Mouse (Mus musculus): Measurements from ENCODE around the gene Anp32e.
"Not testable (repeated sequence)": the region's sequence is repeated elsewhere in the genome, so short reads cannot be mapped to it uniquely, and the experiment has no call there.

Anp32e gene

DNA sequence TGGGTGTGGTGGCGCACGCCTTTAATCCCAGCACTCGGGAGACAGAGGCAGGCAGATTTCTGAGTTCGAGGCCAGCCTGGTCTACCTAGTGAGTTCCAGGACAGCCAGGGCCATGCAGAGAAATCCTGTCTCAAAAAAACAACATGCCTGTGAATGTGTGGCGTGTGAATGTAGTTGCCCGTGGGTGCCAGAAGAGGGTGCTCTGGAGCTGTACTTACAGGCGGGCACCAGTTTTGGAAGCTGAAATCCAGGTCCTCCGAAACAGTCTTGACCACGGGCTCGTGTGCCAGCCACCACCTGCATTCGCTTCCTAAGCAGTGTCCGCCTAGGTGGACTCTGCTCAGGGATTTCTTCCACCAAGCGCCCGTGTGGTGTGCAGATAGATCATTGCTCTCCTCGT lies 9.8 kb downstream of the Anp32e start:
- in situ Hi-C loops (cut with MseI, MboI): no loop called here

DNA sequence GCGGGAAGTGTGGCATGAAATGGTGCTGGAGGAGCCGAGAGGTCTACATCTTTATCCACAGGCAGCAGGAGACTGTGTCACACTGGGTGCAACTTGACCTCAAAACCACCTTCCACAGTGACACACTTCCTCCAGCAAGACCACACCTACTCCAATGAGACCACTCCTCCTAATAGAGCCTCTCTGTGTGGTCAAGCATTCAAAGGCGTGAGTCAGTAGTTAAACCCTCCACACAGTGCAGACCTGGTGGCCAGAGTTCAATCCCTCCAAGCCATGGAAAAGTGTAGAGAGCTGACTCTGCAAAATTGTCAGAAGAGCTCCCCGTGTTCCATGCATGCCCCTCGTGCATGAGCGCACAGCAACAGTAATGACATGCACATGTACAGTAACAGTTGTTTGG lies 13.7 kb downstream of the Anp32e start:
- in situ Hi-C loops (cut with MseI, MboI): no loop called here

DNA sequence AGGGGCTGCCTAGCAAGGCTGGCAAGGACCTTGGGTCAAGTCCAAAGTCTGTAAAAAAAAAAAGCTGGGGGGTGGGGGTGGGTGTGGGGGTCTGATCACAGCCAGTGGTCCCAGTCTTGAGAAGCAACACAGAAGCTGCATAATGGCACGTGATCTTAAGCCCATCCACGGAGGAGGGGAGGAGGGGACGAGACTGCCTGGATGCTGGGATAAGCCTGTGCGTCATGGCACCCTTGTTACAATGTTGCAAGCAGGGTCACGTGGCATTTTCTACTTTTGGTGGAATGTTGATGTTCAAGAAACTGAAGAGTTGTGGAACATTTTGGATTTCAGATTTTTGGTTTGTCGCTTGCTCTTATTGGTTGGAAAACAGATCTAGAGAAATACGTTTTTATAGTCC lies 14.2 kb downstream of the Anp32e start:
- in situ Hi-C loops (cut with MseI, MboI): no loop called here

DNA sequence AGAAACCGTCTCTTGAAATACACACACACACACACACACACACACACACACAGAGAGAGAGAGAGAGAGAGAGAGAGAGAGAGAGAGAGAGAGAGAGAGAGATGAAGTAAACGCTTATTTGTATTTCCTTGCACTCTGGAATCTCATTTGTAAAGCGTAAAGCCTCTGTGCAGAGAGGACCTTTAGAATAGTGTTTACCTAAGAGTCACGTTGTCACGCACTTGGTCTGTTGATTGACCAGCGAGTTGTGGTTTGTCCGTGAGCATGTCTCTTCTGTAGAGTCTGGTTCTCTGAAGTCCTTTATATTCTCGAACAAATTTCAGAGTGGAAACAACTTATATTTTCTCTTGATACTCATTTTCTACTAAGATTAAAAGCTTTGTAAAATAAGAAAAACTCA lies 15.7 kb downstream of the Anp32e start:
- in situ Hi-C loops (cut with MseI, MboI): no loop called here

DNA sequence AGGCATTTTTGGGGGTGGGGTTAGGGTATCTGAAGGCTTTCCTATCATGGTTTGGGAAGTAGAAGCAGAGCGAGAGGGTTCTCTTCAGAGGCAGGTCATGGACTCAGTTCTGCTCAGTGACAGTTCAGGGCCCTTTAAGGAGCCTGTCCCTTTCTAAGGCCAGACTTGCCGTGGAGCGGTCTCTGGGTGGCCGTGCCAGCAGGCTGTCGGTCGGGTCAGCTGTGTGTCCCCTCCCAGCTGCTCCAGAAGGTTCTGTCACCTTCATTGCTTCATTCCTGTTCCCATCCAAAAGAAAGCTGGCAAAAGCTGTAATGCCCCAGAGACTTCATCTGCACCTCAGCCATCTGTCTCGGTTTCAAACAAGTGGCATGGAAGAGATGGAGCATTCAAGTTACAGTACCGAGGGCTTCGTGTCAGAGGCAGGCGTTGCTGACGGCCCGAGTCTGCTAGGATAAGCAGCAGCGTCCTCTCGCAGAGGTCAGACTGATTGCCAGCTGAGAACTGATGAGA lies 16.7 kb downstream of the Anp32e start:
- in situ Hi-C loops (cut with MseI, MboI): no loop called here

DNA sequence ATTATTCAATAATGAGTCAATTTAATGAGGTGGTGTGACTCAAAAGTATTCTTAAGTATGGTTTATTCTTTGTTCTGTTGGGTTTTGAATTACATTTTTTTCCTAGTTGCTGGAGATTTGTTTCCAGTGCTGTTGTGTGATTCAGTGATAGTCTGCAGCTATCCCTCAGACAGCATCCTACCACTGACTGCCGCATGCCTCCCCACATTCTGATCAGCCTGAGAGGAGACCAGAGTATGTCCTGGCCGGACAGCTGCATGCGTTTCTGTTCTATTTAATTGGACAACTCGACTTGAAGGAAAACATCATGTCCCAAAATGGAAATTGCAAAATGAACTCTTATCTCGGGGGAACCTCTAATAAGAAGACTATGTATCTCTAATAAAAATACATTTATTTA lies 19.3 kb downstream of the Anp32e start:
- in situ Hi-C loops (cut with MseI, MboI): no loop called here

DNA sequence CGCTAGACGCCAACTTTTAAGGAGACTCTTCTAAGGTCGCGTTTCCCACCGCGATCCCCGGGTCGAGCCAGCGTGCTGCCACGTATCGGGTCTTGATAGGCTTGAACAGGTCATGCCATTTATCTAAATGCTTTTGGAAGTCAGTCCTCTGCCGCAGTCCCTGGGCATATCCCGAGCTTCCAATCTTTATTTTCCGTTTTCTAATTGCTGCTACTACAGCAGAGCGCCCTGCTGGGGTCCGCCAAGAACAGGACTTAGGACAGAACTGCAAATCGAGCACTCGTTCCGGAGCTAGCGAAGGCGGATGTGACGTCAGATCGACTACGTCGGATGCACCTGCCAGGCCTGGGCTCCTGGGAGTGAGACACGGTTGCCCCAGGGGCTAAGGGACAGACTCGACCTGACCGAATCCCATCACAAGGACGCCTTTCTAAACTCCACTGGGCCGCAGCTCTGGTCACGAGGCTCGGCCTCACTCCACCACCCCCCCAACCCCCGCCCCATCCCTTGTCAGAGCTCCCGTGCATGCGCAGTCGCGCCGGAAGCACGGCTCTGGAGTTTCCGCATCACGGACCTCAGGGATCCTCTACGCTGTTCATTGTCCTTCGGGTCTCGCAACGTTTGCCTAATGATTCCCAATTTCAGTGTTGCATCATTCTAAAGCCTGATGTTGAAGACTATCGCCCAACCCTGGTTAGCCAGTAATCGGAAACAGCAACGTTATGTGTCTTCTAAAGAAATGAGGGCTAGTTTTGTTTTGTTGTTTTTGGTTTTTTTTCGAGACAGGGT lies 21.9 kb downstream of the Anp32e start:
- in situ Hi-C loops (cut with MseI, MboI): no loop called here

DNA sequence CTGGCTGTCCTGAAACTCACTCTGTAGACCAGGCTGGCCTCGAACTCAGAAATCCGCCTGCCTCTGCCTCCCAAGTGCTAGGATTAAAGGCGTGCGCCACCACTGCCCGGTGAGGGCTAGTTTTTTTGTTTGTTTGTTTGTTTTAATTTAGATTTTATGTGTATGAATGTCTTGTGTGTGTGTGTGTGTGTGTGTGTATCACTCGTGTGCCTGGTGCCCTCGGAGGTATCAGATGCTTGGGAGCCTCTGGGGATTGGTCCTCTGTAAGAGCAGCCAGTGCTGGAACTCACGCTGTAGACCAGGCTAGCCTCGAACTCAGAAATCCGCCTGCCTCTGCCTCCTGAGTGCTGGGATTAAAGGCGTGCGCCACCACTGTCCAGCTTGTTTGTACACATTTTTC lies 22.5 kb downstream of the Anp32e start:
- in situ Hi-C loops (cut with MseI, MboI): not testable (repeated sequence)

DNA sequence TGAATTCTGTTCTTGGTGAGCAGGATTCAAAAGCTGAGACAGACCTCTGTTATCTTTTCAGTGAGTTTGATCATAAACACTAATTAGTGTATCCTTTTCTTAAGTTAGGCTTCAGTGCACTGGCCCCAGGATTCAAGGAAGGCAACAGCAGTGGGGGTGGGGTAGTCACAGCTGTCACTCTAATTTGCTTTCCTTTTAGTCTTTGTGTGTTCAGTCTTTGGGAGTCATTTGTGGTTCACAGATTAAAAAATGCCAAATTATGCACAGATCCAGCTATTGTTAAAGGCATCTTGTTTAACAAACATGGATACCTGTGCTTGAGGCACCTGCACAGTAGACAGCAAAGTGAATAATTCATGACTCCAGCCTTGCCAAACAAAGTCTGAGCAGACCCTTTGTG lies 24.0 kb downstream of the Anp32e start:
- in situ Hi-C loops (cut with MseI, MboI): no loop called here

DNA sequence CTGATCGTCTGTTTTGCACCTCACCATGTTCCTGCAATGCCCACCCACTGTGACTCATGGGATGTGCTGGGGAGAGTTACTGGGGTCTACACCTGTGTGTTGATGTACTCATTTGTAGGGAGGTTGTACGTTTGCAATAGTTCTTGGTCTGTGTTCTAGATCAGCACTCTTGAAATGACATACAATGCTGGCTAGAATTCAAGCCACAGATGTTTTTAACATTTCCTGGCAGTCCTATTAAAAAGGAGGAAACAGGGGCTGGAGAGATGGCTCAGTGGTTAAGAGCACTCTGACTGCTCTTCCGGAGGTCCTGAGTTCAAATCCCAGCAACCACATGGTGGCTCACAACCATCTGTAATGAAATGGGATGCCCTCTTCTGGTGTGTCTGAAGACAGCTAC lies 24.5 kb downstream of the Anp32e start:
- in situ Hi-C loops (cut with MseI, MboI): no loop called here

DNA sequence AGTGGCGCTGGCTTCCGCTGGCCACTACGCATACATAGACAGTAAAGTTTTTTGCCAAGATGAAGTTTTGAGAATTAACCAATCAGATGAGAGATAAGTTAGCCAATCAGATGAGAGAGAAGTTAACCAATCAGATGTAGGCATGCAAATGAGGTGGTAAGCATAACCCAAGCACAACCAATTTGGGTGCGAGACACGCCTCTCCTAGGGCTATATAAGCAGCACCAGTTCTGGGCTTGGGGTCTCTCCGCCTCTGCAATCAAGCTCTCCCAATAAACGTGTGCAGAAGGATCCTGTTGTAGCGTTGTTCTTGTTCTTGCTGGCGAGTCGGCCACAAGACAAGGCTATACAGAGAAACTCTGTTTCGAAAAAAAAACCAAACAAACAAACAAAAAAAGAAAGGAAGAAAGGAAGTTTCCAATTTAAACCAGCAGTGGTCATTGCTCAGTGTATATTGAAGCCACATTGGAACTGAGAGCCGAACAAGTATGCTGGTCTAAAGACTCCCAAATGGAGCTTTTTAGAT lies 25.7 kb downstream of the Anp32e start:
- in situ Hi-C loops (cut with MseI, MboI): not testable (repeated sequence)

DNA sequence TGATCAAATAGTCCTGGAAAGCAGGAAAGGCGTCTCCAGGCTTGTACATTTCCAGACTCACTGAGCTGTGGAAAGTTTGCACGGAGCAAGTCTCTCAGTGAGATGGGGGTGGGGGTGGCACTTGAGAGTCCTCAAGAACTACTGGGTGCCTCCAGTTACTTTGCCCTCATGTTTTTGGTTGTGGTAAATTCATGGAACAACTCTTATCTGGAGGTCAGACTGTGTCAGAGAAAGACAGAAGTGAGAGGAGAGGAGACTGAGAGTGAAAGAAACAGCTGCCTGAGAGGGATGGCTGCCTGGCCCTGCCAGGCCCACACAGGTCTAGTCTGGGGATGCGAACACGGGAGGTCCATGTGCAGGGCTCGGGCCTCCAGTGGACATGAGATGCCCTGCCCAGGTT lies 26.3 kb downstream of the Anp32e start:
- in situ Hi-C loops (cut with MseI, MboI): no loop called here

DNA sequence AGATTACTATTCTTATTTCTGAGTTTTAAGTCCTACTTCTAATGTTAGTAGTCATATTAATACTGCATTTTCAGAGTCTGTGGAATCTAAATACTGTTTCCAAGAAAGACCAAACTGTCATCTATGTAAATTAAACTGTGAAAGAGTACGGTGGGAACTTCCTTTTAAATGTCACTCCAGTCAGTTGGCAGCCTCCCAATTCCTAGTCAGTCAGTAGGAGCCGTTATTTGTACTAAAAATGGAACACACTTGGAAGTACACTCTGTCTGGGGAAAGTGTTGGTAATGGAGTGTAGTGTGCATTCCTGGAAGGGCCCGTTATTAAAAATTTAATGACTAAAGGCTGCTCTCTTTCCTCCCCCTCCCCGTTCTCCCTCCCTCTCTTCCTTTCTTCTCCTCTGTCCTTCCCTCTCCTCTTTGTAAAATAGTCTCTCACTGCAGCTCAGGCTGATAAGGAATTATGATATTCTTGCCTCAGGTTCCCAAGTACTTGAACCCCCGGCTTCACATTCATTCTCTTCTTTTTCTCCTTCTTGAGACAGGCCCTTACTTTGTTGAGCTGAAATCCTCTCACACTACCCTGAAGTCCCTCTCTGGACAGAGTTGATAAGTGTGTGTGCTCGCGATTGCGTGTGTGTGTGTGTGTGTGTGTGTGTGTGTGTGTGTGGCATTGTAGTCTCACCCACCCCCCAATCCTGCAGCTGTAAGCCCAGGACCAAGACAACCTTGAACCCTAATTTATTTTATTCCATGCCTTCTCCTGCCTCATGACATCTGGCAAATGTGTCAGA lies 28.5 kb downstream of the Anp32e start:
- in situ Hi-C loops (cut with MseI, MboI): no loop called here

DNA sequence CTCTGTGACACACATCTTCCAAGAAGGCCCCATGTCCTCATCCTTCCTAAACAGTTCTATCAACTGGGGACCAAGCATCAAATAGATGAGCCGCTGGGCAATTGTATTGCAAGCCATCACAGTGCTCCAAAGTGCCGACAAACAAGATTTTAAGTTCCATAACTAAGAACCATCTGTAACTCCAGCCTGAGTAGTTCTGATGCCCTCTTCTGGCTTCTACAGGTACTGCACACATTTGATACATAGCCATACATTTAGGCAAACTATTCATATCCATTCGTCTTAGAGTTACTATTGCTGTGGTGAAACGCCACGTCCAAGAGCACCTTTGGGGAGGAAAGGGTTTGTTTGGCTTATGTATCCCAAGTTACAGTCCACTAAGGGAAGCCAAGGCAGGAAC lies 30.0 kb downstream of the Anp32e start:
- in situ Hi-C loops (cut with MseI, MboI): no loop called here

DNA sequence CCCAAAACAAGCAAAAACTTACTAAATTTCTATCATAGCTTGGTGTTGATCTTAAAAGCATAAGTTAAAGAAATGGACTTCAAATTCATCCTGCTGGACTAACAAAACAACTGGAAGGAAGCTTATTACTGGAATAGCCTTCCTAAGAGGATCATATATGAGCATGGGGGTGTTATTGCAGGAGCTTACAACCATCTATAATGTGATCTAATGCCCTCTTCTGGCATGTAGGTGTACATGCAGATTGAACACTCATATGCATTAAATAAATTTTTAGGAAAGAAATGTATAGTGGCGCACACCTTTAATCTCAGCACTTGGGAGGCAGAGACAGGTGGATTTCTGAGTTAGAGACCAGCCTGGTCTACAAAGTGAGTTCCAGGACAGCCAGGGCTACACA lies 30.8 kb downstream of the Anp32e start:
- in situ Hi-C loops (cut with MseI, MboI): loop anchor here in 1 of 2 experiments (5.0 kb wide), 1 partner anchor 92 kb away; no protein-coding TSS in a partner anchor

DNA sequence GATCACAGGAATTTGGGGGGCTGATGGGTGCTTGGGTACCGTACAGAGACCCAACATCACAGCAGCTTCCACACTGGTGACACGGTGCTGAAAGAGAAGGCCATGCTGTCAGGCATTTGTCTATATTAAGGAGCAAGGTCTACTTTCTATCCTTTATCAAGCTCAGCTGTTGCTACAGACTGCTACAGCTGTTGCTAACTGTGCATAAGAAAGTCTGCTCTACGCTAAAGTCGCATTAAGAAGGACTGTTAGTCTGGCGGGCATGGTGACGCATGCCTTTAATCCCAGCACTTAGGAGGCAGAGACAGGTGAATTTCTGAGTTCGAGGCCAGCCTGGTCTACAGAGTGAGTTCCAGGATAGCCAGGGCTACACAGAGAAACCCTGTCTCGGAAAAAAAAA lies 33.1 kb downstream of the Anp32e start:
- in situ Hi-C loops (cut with MseI, MboI): loop anchor here in 1 of 2 experiments (5.0 kb wide), 1 partner anchor 90 kb away; no protein-coding TSS in a partner anchor

DNA sequence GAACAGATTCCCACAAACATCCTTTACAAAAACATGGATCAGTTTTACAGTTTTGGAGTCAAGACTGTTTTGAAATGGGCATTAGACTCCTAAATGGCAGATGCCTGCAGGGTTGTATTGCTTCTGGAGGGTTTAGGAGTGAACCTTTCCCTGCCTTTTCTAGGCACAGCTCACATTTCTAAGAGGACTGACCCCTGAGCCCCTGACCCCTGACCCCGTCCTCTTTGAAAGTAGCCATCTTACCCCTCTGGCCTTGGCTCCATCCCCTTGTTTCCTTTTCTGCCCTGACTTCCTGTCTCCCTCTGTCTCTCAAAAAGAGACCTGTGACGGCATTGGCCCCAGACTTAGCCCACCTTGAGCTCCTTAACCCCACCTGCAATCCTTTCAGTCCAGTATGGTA lies 34.2 kb downstream of the Anp32e start:
- in situ Hi-C loops (cut with MseI, MboI): loop anchor here in 1 of 2 experiments (5.0 kb wide), 1 partner anchor 89 kb away; no protein-coding TSS in a partner anchor

DNA sequence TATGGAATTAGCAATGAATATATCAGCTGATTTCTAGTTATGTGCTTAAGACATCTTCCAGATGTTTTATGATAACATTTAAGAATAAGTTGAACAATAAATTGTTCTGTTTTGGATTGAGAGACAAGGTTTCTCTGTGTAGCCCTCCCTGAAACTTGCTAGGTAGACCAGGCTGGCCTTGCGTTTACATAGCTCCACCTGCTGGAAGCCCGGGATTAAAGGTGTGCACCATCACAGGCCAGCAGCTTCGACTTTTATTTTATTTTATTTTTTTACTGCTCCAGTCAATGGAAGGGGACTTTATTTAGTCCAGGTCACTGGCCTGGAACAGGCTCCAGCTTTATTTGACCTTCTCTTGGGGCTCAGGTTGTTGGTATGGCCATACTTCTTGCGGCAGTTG lies 34.6 kb downstream of the Anp32e start:
- in situ Hi-C loops (cut with MseI, MboI): loop anchor here in 1 of 2 experiments (5.0 kb wide), 1 partner anchor 89 kb away; no protein-coding TSS in a partner anchor

DNA sequence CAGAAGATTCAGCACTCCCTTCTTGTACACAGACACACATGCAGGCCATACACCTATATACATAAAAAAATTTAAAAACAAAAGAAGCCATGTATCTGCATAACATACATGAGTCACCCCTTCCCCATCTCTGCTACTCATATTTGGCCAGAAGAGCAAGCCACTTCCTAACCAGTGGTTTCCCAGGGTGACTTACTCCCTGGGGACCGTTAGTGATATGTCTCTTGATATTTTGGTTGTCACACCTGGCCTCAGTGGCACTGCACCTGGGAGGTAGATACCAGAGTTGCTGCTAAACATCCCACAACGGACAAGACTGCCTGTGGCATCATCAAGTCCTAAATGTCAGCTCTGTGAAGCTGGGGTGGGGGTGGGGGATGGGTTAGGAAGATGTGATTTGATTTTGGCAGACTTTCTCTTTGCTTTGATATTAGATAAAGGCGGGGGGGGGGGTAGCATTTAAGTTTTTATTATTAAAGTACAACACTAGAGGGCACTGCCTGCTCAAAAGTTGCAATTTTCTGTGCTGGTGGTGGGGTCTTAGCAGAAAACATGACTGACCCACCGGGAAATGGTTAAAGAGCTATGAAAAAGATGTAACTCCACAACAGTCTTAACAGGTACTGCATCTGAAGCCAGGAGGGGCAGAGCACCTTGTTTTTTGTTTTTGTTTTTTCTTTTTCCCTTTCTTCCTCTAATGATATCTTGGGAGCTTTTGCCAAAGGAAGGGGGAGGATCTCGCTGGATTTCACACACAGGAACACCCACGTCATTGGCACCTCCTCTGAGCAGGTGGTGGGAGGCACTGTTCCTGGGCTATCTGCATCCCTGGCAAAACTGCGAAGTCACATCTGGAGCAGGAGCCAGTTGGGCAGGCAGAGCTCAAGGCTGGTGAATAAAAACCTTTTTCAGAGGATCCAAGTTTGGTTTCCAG lies 36.7 kb downstream of the Anp32e start:
- in situ Hi-C loops (cut with MseI, MboI): loop anchor here in 1 of 2 experiments (5.0 kb wide), 1 partner anchor 87 kb away; no protein-coding TSS in a partner anchor

DNA sequence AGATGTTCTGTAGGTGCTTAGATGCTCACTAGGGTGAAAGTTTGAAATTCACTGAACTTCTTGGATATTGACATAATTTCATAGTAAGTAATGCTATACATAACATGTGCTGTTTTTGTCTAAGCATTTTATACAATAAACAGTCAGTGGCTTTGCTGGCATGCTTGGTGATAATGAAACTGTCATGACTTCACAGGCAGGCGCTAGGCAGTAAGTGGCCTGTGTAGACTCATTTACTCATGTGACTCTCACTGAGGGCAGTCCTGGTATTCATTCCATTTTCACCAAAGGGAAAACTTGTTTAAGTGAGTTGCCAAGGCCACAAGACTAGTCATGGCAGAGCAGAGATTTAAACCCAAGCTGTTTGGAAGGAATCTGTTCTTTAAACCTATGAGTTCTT lies 40.2 kb downstream of the Anp32e start:
- in situ Hi-C loops (cut with MseI, MboI): loop anchor here in 1 of 2 experiments (5.0 kb wide), 1 partner anchor 83 kb away; no protein-coding TSS in a partner anchor

DNA sequence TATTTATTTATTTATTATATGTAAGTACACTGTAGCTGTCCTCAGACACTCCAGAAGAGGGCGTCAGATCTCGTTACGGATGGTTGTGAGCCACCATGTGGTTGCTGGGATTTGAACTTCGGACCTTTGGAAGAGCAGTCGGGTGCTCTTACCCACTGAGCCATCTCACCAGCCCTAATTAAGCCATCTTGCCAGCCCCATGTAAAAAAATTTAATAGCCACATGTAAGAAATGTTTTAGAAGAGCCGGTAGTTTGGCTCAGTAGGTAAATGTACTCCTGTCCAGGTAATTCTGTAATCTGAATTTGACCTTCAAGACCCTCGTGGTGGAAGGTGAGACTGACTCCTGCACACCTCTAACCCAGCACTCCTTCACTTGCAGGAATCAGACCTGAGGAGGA lies 41.6 kb downstream of the Anp32e start:
- in situ Hi-C loops (cut with MseI, MboI): not testable (repeated sequence)

Data from mouse trophoblast stem cell (cell line).